Mouse (Mus musculus): Measurements from ENCODE around the gene Epop. TPM values are rescaled to one million over a fixed set of nuclear protein-coding genes. Genes with fewer than 3 reads are reported as not detected.

The Epop gene
- polyA plus RNA-seq, 1 experiment from 2014 or later = 5.7 TPM

- Histone ChIP-seq H3K36me3 (ENCODE audit: control insufficient read depth, insufficient read depth, low read length) (no peaks in the 10 kb centered on the region), H3K9me3 (ENCODE audit: control insufficient read depth, low read length) (no peaks in the 10 kb centered on the region), H3K4me2 (replicated peaks; ENCODE audit: low read depth, low read length) (no peak overlapping the region), H3K27me3 (ENCODE audit: control insufficient read depth, insufficient read depth, low read length) (no peaks in the 10 kb centered on the region; the same call in 1 of the 2 replicates), H3K9ac (ENCODE audit: low read depth, low read length) (no peak overlapping the region), H3K27ac (ENCODE audit: low read depth, low read length) (no peak overlapping the region), H3K4me3 (ENCODE audit: low read depth, low read length) (no peak overlapping the region), H3K4me1 (replicated peaks; ENCODE audit: control insufficient read depth, insufficient read depth, low read length) (no peaks in the 10 kb centered on the region)
- ATAC-seq (ENCODE audit: low FRiP score) (no peak), DNase-seq (ENCODE audit: low spot score) (peak; percentile 46)
- WGBS = 52% methylated on average over 5 of the region's 5 CpGs
Observed at GRCm38 (mm10) chr11:97619391-97619795, 10.1 kb downstream of the Epop start.

- no peak overlapping the region for H3K4me3 ChIP-seq (ENCODE audit: low read depth, low read length)
- no peaks in the 10 kb centered on the region for H3K36me3 ChIP-seq (ENCODE audit: control insufficient read depth, insufficient read depth, low read length)
- no peak overlapping the region for H3K27ac ChIP-seq (ENCODE audit: low read depth, low read length)
- H3K9ac ChIP-seq (ENCODE audit: low read depth, low read length) = no peak overlapping the region
- H3K4me1 ChIP-seq (replicated peaks; ENCODE audit: control insufficient read depth, insufficient read depth, low read length) = no peaks in the 10 kb centered on the region
- DNase-seq (ENCODE audit: low spot score) (no peak), ATAC-seq (ENCODE audit: low FRiP score) (no peak)
- H3K4me2 ChIP-seq (replicated peaks; ENCODE audit: low read depth, low read length) = no peak overlapping the region
- 43% methylated on average over 11 of the region's 11 CpGs for WGBS
- H3K9me3 ChIP-seq (ENCODE audit: control insufficient read depth, low read length) = no peaks in the 10 kb centered on the region
- no peaks in the 10 kb centered on the region; the same call in 1 of the 2 replicates for H3K27me3 ChIP-seq (ENCODE audit: control insufficient read depth, insufficient read depth, low read length)
Observed at GRCm38 (mm10) chr11:97618368-97618767, 11.1 kb downstream of the Epop start.

GRCm38 (mm10) chr11:97615276-97615675, 14.2 kb downstream of the Epop start:
- no peaks in the 10 kb centered on the region for H3K27me3 ChIP-seq (ENCODE audit: control insufficient read depth, insufficient read depth, low read length)
- WGBS = 81% methylated on average over 4 of the region's 4 CpGs
- H3K4me1 ChIP-seq (replicated peaks; ENCODE audit: control insufficient read depth, insufficient read depth, low read length) = no peaks in the 10 kb centered on the region
- no peak overlapping the region for H3K4me2 ChIP-seq (replicated peaks; ENCODE audit: low read depth, low read length)
- H3K4me3 ChIP-seq (ENCODE audit: low read depth, low read length) = no peak overlapping the region
- H3K9ac ChIP-seq (ENCODE audit: low read depth, low read length) = no peak overlapping the region
- H3K27ac ChIP-seq (ENCODE audit: low read depth, low read length) = no peak overlapping the region
- DNase-seq (ENCODE audit: low spot score) (no peak), ATAC-seq (ENCODE audit: low FRiP score) (no peak)
- H3K9me3 ChIP-seq (ENCODE audit: control insufficient read depth, low read length) = no peaks in the 10 kb centered on the region
- no peaks in the 10 kb centered on the region for H3K36me3 ChIP-seq (ENCODE audit: control insufficient read depth, insufficient read depth, low read length)

GRCm38 (mm10) chr11:97611076-97611475, 18.4 kb downstream of the Epop start:
- WGBS = 79% methylated on average over 8 of the region's 8 CpGs
- Histone ChIP-seq H3K4me3 (ENCODE audit: low read depth, low read length) (no peak overlapping the region), H3K4me2 (replicated peaks; ENCODE audit: low read depth, low read length) (no peak overlapping the region), H3K27ac (ENCODE audit: low read depth, low read length) (no peak overlapping the region), H3K27me3 (ENCODE audit: control insufficient read depth, insufficient read depth, low read length) (no peaks in the 10 kb centered on the region), H3K9ac (ENCODE audit: low read depth, low read length) (no peak overlapping the region), H3K4me1 (replicated peaks; ENCODE audit: control insufficient read depth, insufficient read depth, low read length) (no peaks in the 10 kb centered on the region), H3K36me3 (ENCODE audit: control insufficient read depth, insufficient read depth, low read length) (no peaks in the 10 kb centered on the region), H3K9me3 (ENCODE audit: control insufficient read depth, low read length) (no peaks in the 10 kb centered on the region)
- no peak for DNase-seq (ENCODE audit: low spot score)
- no peak for ATAC-seq (ENCODE audit: low FRiP score)

- Histone ChIP-seq H3K9me3 (ENCODE audit: control insufficient read depth, low read length) (no peaks in the 10 kb centered on the region), H3K9ac (ENCODE audit: low read depth, low read length) (no peak overlapping the region), H3K4me1 (replicated peaks; ENCODE audit: control insufficient read depth, insufficient read depth, low read length) (no peaks in the 10 kb centered on the region), H3K4me2 (replicated peaks; ENCODE audit: low read depth, low read length) (no peak overlapping the region), H3K4me3 (ENCODE audit: low read depth, low read length) (no peak overlapping the region), H3K27ac (ENCODE audit: low read depth, low read length) (no peak overlapping the region), H3K36me3 (ENCODE audit: control insufficient read depth, insufficient read depth, low read length) (no peaks in the 10 kb centered on the region), H3K27me3 (ENCODE audit: control insufficient read depth, insufficient read depth, low read length) (no peaks in the 10 kb centered on the region)
- WGBS = 90% methylated on average over 13 of the region's 13 CpGs
- ATAC-seq (ENCODE audit: low FRiP score) = no peak
- DNase-seq (ENCODE audit: low spot score) = no peak
Observed at GRCm38 (mm10) chr11:97609743-97610142, 19.8 kb downstream of the Epop start.

GRCm38 (mm10) chr11:97608933-97609332, 20.6 kb downstream of the Epop start:
- Histone ChIP-seq H3K4me2 (replicated peaks; ENCODE audit: low read depth, low read length) (no peak overlapping the region), H3K9ac (ENCODE audit: low read depth, low read length) (no peak overlapping the region), H3K9me3 (ENCODE audit: control insufficient read depth, low read length) (no peaks in the 10 kb centered on the region), H3K36me3 (ENCODE audit: control insufficient read depth, insufficient read depth, low read length) (no peaks in the 10 kb centered on the region), H3K4me3 (ENCODE audit: low read depth, low read length) (no peak overlapping the region), H3K4me1 (replicated peaks; ENCODE audit: control insufficient read depth, insufficient read depth, low read length) (no peaks in the 10 kb centered on the region), H3K27me3 (ENCODE audit: control insufficient read depth, insufficient read depth, low read length) (no peaks in the 10 kb centered on the region), H3K27ac (ENCODE audit: low read depth, low read length) (no peak overlapping the region)
- ATAC-seq (ENCODE audit: low FRiP score) = no peak
- no peak for DNase-seq (ENCODE audit: low spot score)
- WGBS = 66% methylated on average over 4 of the region's 4 CpGs

- Histone ChIP-seq H3K9ac (ENCODE audit: low read depth, low read length) (no peak overlapping the region), H3K9me3 (ENCODE audit: control insufficient read depth, low read length) (no peaks in the 10 kb centered on the region), H3K4me2 (replicated peaks; ENCODE audit: low read depth, low read length) (no peak overlapping the region), H3K27ac (ENCODE audit: low read depth, low read length) (no peak overlapping the region), H3K4me3 (ENCODE audit: low read depth, low read length) (no peak overlapping the region), H3K36me3 (ENCODE audit: control insufficient read depth, insufficient read depth, low read length) (no peaks in the 10 kb centered on the region), H3K27me3 (ENCODE audit: control insufficient read depth, insufficient read depth, low read length) (no peaks in the 10 kb centered on the region; the same call in 1 of the 2 replicates), H3K4me1 (replicated peaks; ENCODE audit: control insufficient read depth, insufficient read depth, low read length) (no peaks in the 10 kb centered on the region)
- 97% methylated on average over 8 of the region's 8 CpGs for WGBS
- no peak for ATAC-seq (ENCODE audit: low FRiP score)
- no peak for DNase-seq (ENCODE audit: low spot score)
Observed at GRCm38 (mm10) chr11:97607056-97607725, 22.3 kb downstream of the Epop start.

GRCm38 (mm10) chr11:97603891-97604290, 25.6 kb downstream of the Epop start:
- H3K9ac ChIP-seq (ENCODE audit: low read depth, low read length) = no peak overlapping the region
- no peaks in the 10 kb centered on the region for H3K9me3 ChIP-seq (ENCODE audit: control insufficient read depth, low read length)
- H3K27me3 ChIP-seq (ENCODE audit: control insufficient read depth, insufficient read depth, low read length) = no peaks in the 10 kb centered on the region; the same call in 1 of the 2 replicates
- H3K4me2 ChIP-seq (replicated peaks; ENCODE audit: low read depth, low read length) = no peak overlapping the region
- H3K4me1 ChIP-seq (replicated peaks; ENCODE audit: control insufficient read depth, insufficient read depth, low read length) = no peaks in the 10 kb centered on the region
- H3K27ac ChIP-seq (ENCODE audit: low read depth, low read length) = no peak overlapping the region
- WGBS = 82% methylated on average over 10 of the region's 10 CpGs
- H3K36me3 ChIP-seq (ENCODE audit: control insufficient read depth, insufficient read depth, low read length) = no peaks in the 10 kb centered on the region
- DNase-seq (ENCODE audit: low spot score) = no peak
- no peak overlapping the region for H3K4me3 ChIP-seq (ENCODE audit: low read depth, low read length)
- ATAC-seq (ENCODE audit: low FRiP score) = no peak

- H3K9ac ChIP-seq (ENCODE audit: low read depth, low read length) = no peak overlapping the region
- H3K4me2 ChIP-seq (replicated peaks; ENCODE audit: low read depth, low read length) = no peak overlapping the region
- no peak overlapping the region for H3K27ac ChIP-seq (ENCODE audit: low read depth, low read length)
- H3K27me3 ChIP-seq (ENCODE audit: control insufficient read depth, insufficient read depth, low read length) = no peaks in the 10 kb centered on the region; the same call in 1 of the 2 replicates
- WGBS = 21% methylated on average over 6 of the region's 6 CpGs
- DNase-seq (ENCODE audit: low spot score) (no peak), ATAC-seq (ENCODE audit: low FRiP score) (no peak)
- no peaks in the 10 kb centered on the region for H3K9me3 ChIP-seq (ENCODE audit: control insufficient read depth, low read length)
- H3K4me3 ChIP-seq (ENCODE audit: low read depth, low read length) = no peak overlapping the region
- no peaks in the 10 kb centered on the region for H3K4me1 ChIP-seq (replicated peaks; ENCODE audit: control insufficient read depth, insufficient read depth, low read length)
- H3K36me3 ChIP-seq (ENCODE audit: control insufficient read depth, insufficient read depth, low read length) = no peaks in the 10 kb centered on the region
Observed at GRCm38 (mm10) chr11:97602223-97602622, 27.3 kb downstream of the Epop start.
